Mouse (Mus musculus) kidney, embryonic 15.5 days (tissue): ENCODE measurements at regions not wholly inside any gene's neighbourhood (a gene's known extent, or its start where the extent isn't known, plus 50 kb on each side); places are given as distances from the start of the nearest gene placed in this dataset.

ENCODE experiments used
- ATAC-seq: fragments of 200-750 bp; cut with Nextera tagmentation; replicated peaks from 2 replicates; pipeline ENCODE4 v1.8.0; 2017; ENCODE audit warnings: moderate TSS enrichment; ENCODE audit not compliant: low FRiP score
- H3K27ac ChIP-seq: fragments of 300-500 bp; sonication (generic); 2 replicates; pipeline ENCODE4 v1.5.1; 2015; ENCODE audit warnings: mild to moderate bottlenecking, inconsistent platforms
- H3K27me3 ChIP-seq: fragments of 300-500 bp; sonication (generic); 2 replicates; pipeline ENCODE4 v1.6.1; 2015; ENCODE audit warnings: inconsistent platforms
- H3K36me3 ChIP-seq: fragments of 300-500 bp; sonication (generic); 2 replicates; pipeline ENCODE4 v1.6.1; 2015; ENCODE audit warnings: inconsistent platforms
- H3K4me1 ChIP-seq: fragments of 300-500 bp; sonication (generic); 2 replicates; pipeline ENCODE4 v1.6.1; 2015; ENCODE audit warnings: inconsistent platforms
- H3K4me2 ChIP-seq: fragments of 300-500 bp; sonication (generic); 2 replicates; pipeline ENCODE4 v1.6.1; 2015; ENCODE audit warnings: moderate library complexity, mild to moderate bottlenecking, inconsistent platforms
- H3K4me3 ChIP-seq: fragments of 300-500 bp; sonication (generic); replicated peaks from 2 replicates; pipeline ENCODE4 v1.5.1; 2015; ENCODE audit warnings: mild to moderate bottlenecking, inconsistent platforms
- H3K9ac ChIP-seq: fragments of 300-500 bp; sonication (generic); 2 replicates; pipeline ENCODE4 v1.6.1; 2015; ENCODE audit warnings: mild to moderate bottlenecking, inconsistent platforms
- H3K9me3 ChIP-seq: fragments of 300-500 bp; sonication (generic); replicated peaks from 2 replicates; pipeline ENCODE4 v1.6.1; 2016; ENCODE audit warnings: inconsistent platforms
- WGBS: fragments of 180-500 bp; shearing (Covaris S2); methylation state at CpG from one replicate; pipeline ENCODE4 v1.1.7; 2015; ENCODE audit warnings: mixed read lengths; 5-methylcytosine and 5-hydroxymethylcytosine counted together

- no peak overlapping the region for H3K27ac ChIP-seq
- no peak for ATAC-seq
- H3K4me2 ChIP-seq, result no peak overlapping the region
- H3K36me3 ChIP-seq, result no peaks in the 10 kb centered on the region
- 83% methylated on average over 4 of the region's 4 CpGs for WGBS
- no peaks in the 10 kb centered on the region for H3K27me3 ChIP-seq
- no peak overlapping the region for H3K9ac ChIP-seq
- no peaks in the 10 kb centered on the region for H3K4me1 ChIP-seq
- no peak overlapping the region for H3K4me3 ChIP-seq
- H3K9me3 ChIP-seq, result no peaks in the 10 kb centered on the region
These were observed 110.4 kb upstream of the Neil3 start for GRCm38 (mm10) chr8:53749263-53749662.

- Histone ChIP-seq H3K9ac (no peak overlapping the region), H3K9me3 (no peaks in the 10 kb centered on the region), H3K4me1 (no peaks in the 10 kb centered on the region), H3K36me3 (no peaks in the 10 kb centered on the region), H3K27ac (no peak overlapping the region), H3K27me3 (no peaks in the 10 kb centered on the region), H3K4me2 (no peak overlapping the region), H3K4me3 (no peak overlapping the region)
- peak; percentile 76 for ATAC-seq
These were observed 130.3 kb upstream of the Neil3 start for GRCm38 (mm10) chr8:53769211-53769610.

GRCm38 (mm10) chr8:53775511-53775910, 136.6 kb upstream of the Neil3 start:
- no peak overlapping the region for H3K4me2 ChIP-seq
- ATAC-seq, result no peak
- no peak overlapping the region for H3K4me3 ChIP-seq
- H3K36me3 ChIP-seq, result no peaks in the 10 kb centered on the region
- H3K27ac ChIP-seq, result no peak overlapping the region
- H3K4me1 ChIP-seq, result no peaks in the 10 kb centered on the region
- H3K9ac ChIP-seq, result no peak overlapping the region
- no peaks in the 10 kb centered on the region for H3K27me3 ChIP-seq
- no peaks in the 10 kb centered on the region for H3K9me3 ChIP-seq

- 84% methylated on average over 2 of the region's 2 CpGs for WGBS
- no peaks in the 10 kb centered on the region for H3K27me3 ChIP-seq
- H3K9me3 ChIP-seq, result no peaks in the 10 kb centered on the region
- H3K4me2 ChIP-seq, result no peak overlapping the region
- no peaks in the 10 kb centered on the region for H3K36me3 ChIP-seq
- no peak for ATAC-seq
- no peak overlapping the region for H3K4me3 ChIP-seq
- no peak overlapping the region for H3K27ac ChIP-seq
- H3K4me1 ChIP-seq, result no peaks in the 10 kb centered on the region
- no peak overlapping the region for H3K9ac ChIP-seq
These were observed 142.0 kb upstream of the Neil3 start for GRCm38 (mm10) chr8:53780886-53781285.

- Histone ChIP-seq H3K4me3 (no peak overlapping the region), H3K4me2 (no peak overlapping the region), H3K27ac (no peak overlapping the region), H3K9ac (no peak overlapping the region), H3K27me3 (no peaks in the 10 kb centered on the region), H3K4me1 (no peaks in the 10 kb centered on the region), H3K9me3 (no peaks in the 10 kb centered on the region), H3K36me3 (no peaks in the 10 kb centered on the region)
- no peak for ATAC-seq
- WGBS, result 71% methylated on average over 4 of the region's 4 CpGs
These were observed 143.0 kb upstream of the Neil3 start for GRCm38 (mm10) chr8:53781885-53782284.

GRCm38 (mm10) chr8:53788202-53788601, 149.3 kb upstream of the Neil3 start:
- Histone ChIP-seq H3K4me2 (no peak overlapping the region), H3K27ac (no peak overlapping the region), H3K36me3 (no peaks in the 10 kb centered on the region), H3K9ac (no peak overlapping the region), H3K4me3 (no peak overlapping the region), H3K4me1 (no peaks in the 10 kb centered on the region), H3K9me3 (no peaks in the 10 kb centered on the region), H3K27me3 (no peaks in the 10 kb centered on the region)
- WGBS, result 82% methylated on average over 1 of the region's 1 CpGs
- no peak for ATAC-seq

- ATAC-seq, result no peak
- no peaks in the 10 kb centered on the region for H3K9me3 ChIP-seq
- H3K4me3 ChIP-seq, result no peak overlapping the region
- 8% methylated on average over 1 of the region's 1 CpGs for WGBS
- no peak overlapping the region for H3K9ac ChIP-seq
- no peak overlapping the region for H3K27ac ChIP-seq
- no peak overlapping the region for H3K4me2 ChIP-seq
- H3K36me3 ChIP-seq, result no peaks in the 10 kb centered on the region
- H3K27me3 ChIP-seq, result no peaks in the 10 kb centered on the region
- no peaks in the 10 kb centered on the region for H3K4me1 ChIP-seq
These were observed 182.3 kb upstream of the Neil3 start for GRCm38 (mm10) chr8:53821148-53821547.

GRCm38 (mm10) chr8:53827395-53827794, 188.5 kb upstream of the Neil3 start:
- H3K4me1 ChIP-seq, result no peaks in the 10 kb centered on the region
- H3K27ac ChIP-seq, result no peak overlapping the region
- WGBS, result 93% methylated on average over 1 of the region's 1 CpGs
- no peaks in the 10 kb centered on the region for H3K27me3 ChIP-seq
- no peak overlapping the region for H3K4me2 ChIP-seq
- ATAC-seq, result no peak
- H3K36me3 ChIP-seq, result no peaks in the 10 kb centered on the region
- no peak overlapping the region for H3K4me3 ChIP-seq
- no peak overlapping the region for H3K9ac ChIP-seq
- H3K9me3 ChIP-seq, result no peaks in the 10 kb centered on the region

- no peaks in the 10 kb centered on the region for H3K9me3 ChIP-seq
- H3K9ac ChIP-seq, result no peak overlapping the region
- H3K4me3 ChIP-seq, result no peak overlapping the region
- H3K36me3 ChIP-seq, result no peaks in the 10 kb centered on the region
- no peaks in the 10 kb centered on the region for H3K27me3 ChIP-seq
- no peak for ATAC-seq
- H3K27ac ChIP-seq, result no peak overlapping the region
- no peaks in the 10 kb centered on the region for H3K4me1 ChIP-seq
- no peak overlapping the region for H3K4me2 ChIP-seq
These were observed 209.0 kb upstream of the Neil3 start for GRCm38 (mm10) chr8:53847821-53848220.

GRCm38 (mm10) chr8:53868567-53868966, 208.8 kb upstream of the Vegfc start:
- Histone ChIP-seq H3K9ac (no peak overlapping the region), H3K36me3 (no peaks in the 10 kb centered on the region), H3K4me3 (no peak overlapping the region), H3K27ac (no peak overlapping the region), H3K27me3 (no peaks in the 10 kb centered on the region), H3K4me2 (no peak overlapping the region), H3K4me1 (no peaks in the 10 kb centered on the region), H3K9me3 (no peaks in the 10 kb centered on the region)
- ATAC-seq, result no peak
- WGBS, result 59% methylated on average over 1 of the region's 1 CpGs

GRCm38 (mm10) chr8:53869997-53870596, 207.3 kb upstream of the Vegfc start:
- Histone ChIP-seq H3K27ac (no peak overlapping the region), H3K4me3 (no peak overlapping the region), H3K9ac (no peak overlapping the region), H3K9me3 (no peaks in the 10 kb centered on the region), H3K36me3 (no peaks in the 10 kb centered on the region), H3K27me3 (no peaks in the 10 kb centered on the region), H3K4me2 (no peak overlapping the region), H3K4me1 (no peaks in the 10 kb centered on the region)
- no peak for ATAC-seq
- 66% methylated on average over 8 of the region's 8 CpGs for WGBS

- no peak overlapping the region for H3K27ac ChIP-seq
- H3K4me3 ChIP-seq, result no peak overlapping the region
- no peaks in the 10 kb centered on the region for H3K36me3 ChIP-seq
- 56% methylated on average over 4 of the region's 4 CpGs for whole genome bisulfite sequencing
- H3K9me3 ChIP-seq, result no peaks in the 10 kb centered on the region
- H3K4me2 ChIP-seq, result no peak overlapping the region
- H3K4me1 ChIP-seq, result no peaks in the 10 kb centered on the region
- no peak overlapping the region for H3K9ac ChIP-seq
- ATAC-seq, result no peak
- H3K27me3 ChIP-seq, result no peaks in the 10 kb centered on the region
These were observed 205.3 kb upstream of the Vegfc start for GRCm38 (mm10) chr8:53872033-53872619.

GRCm38 (mm10) chr8:53878846-53879245, 198.6 kb upstream of the Vegfc start:
- Histone ChIP-seq H3K27me3 (no peaks in the 10 kb centered on the region), H3K4me1 (no peaks in the 10 kb centered on the region), H3K36me3 (no peaks in the 10 kb centered on the region), H3K4me2 (no peak overlapping the region), H3K4me3 (no peak overlapping the region), H3K27ac (no peak overlapping the region), H3K9me3 (no peaks in the 10 kb centered on the region), H3K9ac (no peak overlapping the region)
- ATAC-seq, result no peak
- WGBS, result 52% methylated on average over 7 of the region's 7 CpGs
